Comparison of ENCODE assay signal across 13 mouse cellular contexts in genomic region chr9:74002388-74002990, GRCm38 (mm10). TPM values are rescaled to one million over a fixed set of nuclear protein-coding genes. Genes with fewer than 3 reads are reported as not detected.
DNase-seq lines count a peak whose midpoint lies in the region; ATAC-seq and TF ChIP-seq lines count a peak whose summit lies in the region.
"Had no signal": no experiment of that assay in that cellular context is flagged by ENCODE, and none has a peak within 500 bp of the region (broad histone marks: within the 10 kb centered on the region; RNA-seq: fewer than 3 reads in every experiment).

No protein-coding gene starts in this region.

- H3K4me3 ChIP-seq in hindbrain, embryonic 13.5 days = no peak overlapping the region
- H3K4me3 ChIP-seq in hindbrain, embryonic 10.5 days = no peak overlapping the region
- H3K4me3 ChIP-seq in stomach, embryonic 16.5 days (replicated peaks; ENCODE audit: low read length) = no peak overlapping the region
- H3K4me3 ChIP-seq in stomach, postnatal 0 days (ENCODE audit: low read depth, low read length) = no peak overlapping the region
- H3K4me3 ChIP-seq: kidney, embryonic 15.5 days had no signal

- H3K36me3 ChIP-seq in hindbrain, embryonic 13.5 days = no peaks in the 10 kb centered on the region
- no peaks in the 10 kb centered on the region for H3K36me3 ChIP-seq in hindbrain, embryonic 10.5 days
- H3K36me3 ChIP-seq in stomach, embryonic 16.5 days (ENCODE audit: control insufficient read depth, insufficient read depth, low read length) = no peaks in the 10 kb centered on the region
- H3K36me3 ChIP-seq in stomach, postnatal 0 days (ENCODE audit: control insufficient read depth, insufficient read depth, low read length) = no peaks in the 10 kb centered on the region
- H3K36me3 ChIP-seq: kidney, embryonic 15.5 days had no signal

- TF ChIP-seq EP300 in stomach, postnatal 0 days (optimal IDR thresholded peaks at IDR 0.05) = no peak

- no peak for ATAC-seq in hindbrain, embryonic 13.5 days (ENCODE audit: low FRiP score)
- no peak for ATAC-seq in stomach, embryonic 16.5 days (ENCODE audit: insufficient read depth, low FRiP score)
- ATAC-seq in stomach, postnatal 0 days (ENCODE audit: low FRiP score, low TSS enrichment) = no peak

- H3K27me3 ChIP-seq in hindbrain, embryonic 13.5 days = no peaks in the 10 kb centered on the region
- no peaks in the 10 kb centered on the region for H3K27me3 ChIP-seq in hindbrain, embryonic 10.5 days (ENCODE audit: insufficient read depth, poor library complexity, severe bottlenecking)
- no peaks in the 10 kb centered on the region for H3K27me3 ChIP-seq in stomach, embryonic 16.5 days (ENCODE audit: control insufficient read depth, insufficient read depth, low read length)
- no peaks in the 10 kb centered on the region for H3K27me3 ChIP-seq in stomach, postnatal 0 days (ENCODE audit: control insufficient read depth, insufficient read depth, low read length)
- H3K27me3 ChIP-seq: kidney, embryonic 15.5 days had no signal

- no peaks in the 10 kb centered on the region for H3K9me3 ChIP-seq in hindbrain, embryonic 13.5 days
- H3K9me3 ChIP-seq in hindbrain, embryonic 10.5 days = no peaks in the 10 kb centered on the region
- no peaks in the 10 kb centered on the region for H3K9me3 ChIP-seq in stomach, embryonic 16.5 days (replicated peaks; ENCODE audit: control insufficient read depth, low read length)
- H3K9me3 ChIP-seq in stomach, postnatal 0 days (ENCODE audit: control insufficient read depth, low read length) = no peaks in the 10 kb centered on the region
- H3K9me3 ChIP-seq: kidney, embryonic 15.5 days had no signal

- no peak overlapping the region for H3K4me2 ChIP-seq in hindbrain, embryonic 13.5 days
- H3K4me2 ChIP-seq in stomach, embryonic 16.5 days (ENCODE audit: low read depth, low read length) = no peak overlapping the region
- H3K4me2 ChIP-seq in stomach, postnatal 0 days (replicated peaks; ENCODE audit: low read depth) = no peak overlapping the region
- H3K4me2 ChIP-seq: heart, embryonic 11.5 days; kidney, embryonic 15.5 days had no signal

- peak overlapping the region; percentile 52 for H3K27ac ChIP-seq in hindbrain, embryonic 13.5 days
- no peak overlapping the region for H3K27ac ChIP-seq in hindbrain, embryonic 10.5 days
- peak overlapping the region; percentile 10; the same call in 1 of the 2 replicates for H3K27ac ChIP-seq in stomach, embryonic 16.5 days (ENCODE audit: low read length)
- H3K27ac ChIP-seq in stomach, postnatal 0 days (replicated peaks) = no peak overlapping the region
- H3K27ac ChIP-seq: kidney, embryonic 15.5 days had no signal

- H3K9ac ChIP-seq in hindbrain, embryonic 13.5 days = no peak overlapping the region
- no peak overlapping the region for H3K9ac ChIP-seq in stomach, embryonic 16.5 days (ENCODE audit: low read length)
- no peak overlapping the region for H3K9ac ChIP-seq in stomach, postnatal 0 days (ENCODE audit: low read length)
- H3K9ac ChIP-seq: kidney, embryonic 15.5 days had no signal

- no peak for TF ChIP-seq CTCF in stomach, postnatal 0 days (IDR thresholded peaks at IDR 0.05; ENCODE audit: low read depth)

- WGBS in hindbrain, embryonic 13.5 days = 25% methylated on average over 6 of the region's 6 CpGs
- 43% methylated on average over 6 of the region's 6 CpGs for WGBS in hindbrain, embryonic 10.5 days
- 23% methylated on average over 6 of the region's 6 CpGs for WGBS in stomach, embryonic 16.5 days
- 20% methylated on average over 6 of the region's 6 CpGs for WGBS in stomach, postnatal 0 days

- H3K4me1 ChIP-seq in hindbrain, embryonic 13.5 days (replicated peaks) = peaks cover 8% of the 10 kb centered on the region
- H3K4me1 ChIP-seq in hindbrain, embryonic 10.5 days (replicated peaks) = peaks cover 4% of the 10 kb centered on the region; the same call in 1 of the 2 replicates
- peaks cover 4% of the 10 kb centered on the region; the same call in 1 of the 2 replicates for H3K4me1 ChIP-seq in stomach, embryonic 16.5 days (ENCODE audit: control insufficient read depth, insufficient read depth, low read length)
- H3K4me1 ChIP-seq in stomach, postnatal 0 days (replicated peaks; ENCODE audit: control insufficient read depth, insufficient read depth) = no peaks in the 10 kb centered on the region
- H3K4me1 ChIP-seq: kidney, embryonic 15.5 days had no signal

- DNase-seq in adrenal gland, adult (ENCODE audit: inconsistent age in 2 of 2, low spot score in 1 of 2) = peak; percentile 64 to 77
- no peak for DNase-seq in adrenal gland, adult 18-20 months (ENCODE audit: low spot score in 2 of 2)
- DNase-seq in hindbrain, embryonic 10.5 days (ENCODE audit: low spot score) = no peak
- DNase-seq in stomach, postnatal 0 days (ENCODE audit: low spot score) = no peak
- no peak for DNase-seq in urinary bladder, postnatal 14 days (ENCODE audit: low spot score)
- no peak for DNase-seq in lung, postnatal 25 days (ENCODE audit: low spot score)
- DNase-seq: liver; lung, postnatal 14 days; right cerebral cortex, postnatal 25 days had no signal

RNA-seq across cellular contexts. Expression of gene Unc13c, which starts 33.7 kb away (rescaled TPM):
- total RNA-seq in adrenal gland, adult 18-20 months (2021) = under 1 TPM; 0.20 to 0.42 TPM
- 3.1 and 3.4 TPM in 2 replicates for polyA plus RNA-seq in hindbrain, embryonic 13.5 days (2015; fragmentation: Nextera tagmentation; extraction: Ambion mirVana)
- 0.10 and 0.30 TPM in 2 replicates for polyA plus RNA-seq in hindbrain, embryonic 10.5 days (2016; fragmentation: Nextera tagmentation; extraction: Ambion mirVana)
- 0.89 and 0.99 TPM in 2 replicates for polyA plus RNA-seq in stomach, embryonic 16.5 days (2015; fragmentation: Nextera tagmentation; extraction: Ambion mirVana)
- polyA plus RNA-seq in stomach, postnatal 0 days (2015; fragmentation: Nextera tagmentation; extraction: Ambion mirVana) = 0.92 and 0.93 TPM in 2 replicates

Comparison
In these comparisons a context has a peak if more than half of its experiments do, and no peak if none do; other contexts are left out.
1. DNase-seq: peak in adrenal gland, adult (2 of 2); none in adrenal gland, adult 18-20 months (0 of 2), hindbrain, embryonic 10.5 days (single experiment), stomach, postnatal 0 days (single experiment), urinary bladder, postnatal 14 days (single experiment) and lung, postnatal 25 days (single experiment).
2. H3K27ac ChIP-seq: peak in hindbrain, embryonic 13.5 days (single experiment) and stomach, embryonic 16.5 days (single experiment); none in hindbrain, embryonic 10.5 days (single experiment) and stomach, postnatal 0 days (single experiment).